Mouse (Mus musculus): ENCODE results near the gene Acod1.
A peak's percentile ranks its signal among the peaks of the same experiment; 100 is the strongest.

GRCm38 (mm10) chr14:103099238-103099933 is 52.6 kb downstream of the Acod1 start, which contains the start of gene Fbxl3:
- no peak for TF ChIP-seq CTCF (IDR thresholded peaks at IDR 0.05; ENCODE audit: extremely low read depth, insufficient read depth, low read length)
- TF ChIP-seq POLR2A (IDR thresholded peaks at IDR 0.05; ENCODE audit: extremely low read depth, insufficient read depth, low read length): peak; percentile 52

All from cortical plate, adult 2 months (tissue).